Mouse (Mus musculus) embryonic fibroblast, embryonic 13.5 days (primary cell): ENCODE data around the gene Brpf3. TPM values are rescaled to one million over a fixed set of nuclear protein-coding genes. Genes with fewer than 3 reads are reported as not detected.

ENCODE experiments used
- H3K27ac ChIP-seq: 2 replicates; pipeline ENCODE4 v1.5.1; 2012; ENCODE audit warnings: low read length, control low read depth, inconsistent platforms; ENCODE audit not compliant: insufficient read depth
- H3K4me1 ChIP-seq: 2 replicates; pipeline ENCODE4 v1.6.1; 2011; ENCODE audit warnings: low read length; ENCODE audit not compliant: control insufficient read depth, insufficient read depth
- H3K4me3 ChIP-seq: 2 replicates; pipeline ENCODE4 v1.5.1; 2011; ENCODE audit warnings: mild to moderate bottlenecking, control low read depth, low read length; ENCODE audit not compliant: insufficient read depth
- CTCF ChIP-seq: IDR thresholded peaks from 2 replicates; pipeline ENCODE4 v1.5.1; 2011; ENCODE audit warnings: mild to moderate bottlenecking, control low read depth, low read length, moderate library complexity, borderline replicate concordance; ENCODE audit not compliant: insufficient read depth
- POLR2A ChIP-seq: IDR thresholded peaks from 2 replicates; pipeline ENCODE4 v1.6.1; 2011; ENCODE audit warnings: low read depth, mild to moderate bottlenecking, control low read depth, low read length, moderate library complexity
- polyA plus RNA-seq: library from polyadenylated mRNA; stranded (reverse); fragments of >200 nt; gene quantifications from 2 replicates; pipeline ENCODE4 v1.2.4, GENCODE M21; 2011; ENCODE audit warnings: low read depth; ENCODE audit not compliant: missing spikeins, insufficient read length

The Brpf3 gene
- polyA plus RNA-seq, 1 experiment: 43.7 TPM

- Histone ChIP-seq H3K4me1 (no peaks in the 10 kb centered on the region), H3K4me3 (no peak overlapping the region), H3K27ac (no peak overlapping the region)
- no peak for TF ChIP-seq POLR2A
- no peak for TF ChIP-seq CTCF
Measured at GRCm38 (mm10) chr17:28846974-28847617, 46.2 kb downstream of the Brpf3 start.

- TF ChIP-seq CTCF (no peak), POLR2A (no peak)
- H3K4me3 ChIP-seq: no peak overlapping the region
- no peaks in the 10 kb centered on the region for H3K4me1 ChIP-seq
- no peak overlapping the region for H3K27ac ChIP-seq
Measured at GRCm38 (mm10) chr17:28850511-28850910, 49.6 kb downstream of the Brpf3 start.

GRCm38 (mm10) chr17:28854377-28854776 lies 53.5 kb downstream of the Brpf3 start:
- TF ChIP-seq CTCF (no peak), POLR2A (no peak)
- no peak overlapping the region for H3K27ac ChIP-seq
- H3K4me3 ChIP-seq: no peak overlapping the region
- H3K4me1 ChIP-seq: no peaks in the 10 kb centered on the region

- Histone ChIP-seq H3K4me1 (no peaks in the 10 kb centered on the region), H3K4me3 (no peak overlapping the region), H3K27ac (no peak overlapping the region)
- TF ChIP-seq CTCF (no peak), POLR2A (no peak)
Measured at GRCm38 (mm10) chr17:28855166-28855885, 54.4 kb downstream of the Brpf3 start.

DNA sequence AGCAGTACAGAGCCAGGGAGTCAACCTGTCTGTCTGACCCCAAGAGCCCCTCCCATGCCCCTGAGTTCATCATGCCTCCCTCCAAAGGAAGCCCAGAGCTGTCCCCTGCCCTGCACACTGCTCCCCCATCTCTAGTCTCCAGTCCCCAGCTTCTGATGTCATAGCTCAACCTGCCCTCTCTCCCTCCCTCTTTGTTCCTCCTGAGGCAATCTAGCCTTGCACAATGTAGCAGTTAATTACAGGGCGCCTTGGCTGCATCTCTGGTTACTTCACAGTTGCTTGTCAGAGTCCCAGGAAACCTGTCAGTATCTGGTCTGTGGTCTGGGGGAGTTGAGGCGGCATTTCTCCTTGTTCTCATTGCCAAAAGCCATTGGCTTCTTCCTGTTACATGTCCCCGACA lies 55.1 kb downstream of the Brpf3 start:
- no peak overlapping the region for H3K4me3 ChIP-seq
- no peak overlapping the region for H3K27ac ChIP-seq
- TF ChIP-seq CTCF (no peak), POLR2A (no peak)
- no peaks in the 10 kb centered on the region for H3K4me1 ChIP-seq

DNA sequence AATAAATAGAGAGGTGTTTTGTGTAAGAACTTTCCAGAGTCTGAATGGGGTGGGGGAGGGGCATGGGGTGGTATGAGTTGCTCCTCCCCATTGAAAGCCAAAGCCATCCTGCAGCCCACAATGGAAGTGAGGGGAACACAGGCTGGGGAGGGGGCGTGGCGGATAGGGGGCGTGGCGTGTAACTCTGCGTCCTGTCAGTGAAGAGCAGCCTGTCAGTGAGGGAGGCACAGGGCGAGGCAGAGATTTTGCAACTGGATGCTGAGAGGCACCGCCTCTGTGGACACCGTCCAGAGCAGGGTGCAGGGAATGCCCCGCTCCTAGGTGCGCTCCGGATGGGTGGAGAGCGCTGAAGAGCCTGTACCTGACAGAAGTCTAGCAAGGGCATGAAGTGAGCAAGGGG lies 57.3 kb downstream of the Brpf3 start, which contains the start of gene Pnpla1:
Gene Pnpla1 (plus strand): TSS at position 207 of the 400 bp plus-strand sequence.
- H3K27ac ChIP-seq: no peak within 1 kb of the TSS
- H3K4me1 ChIP-seq: no peaks in the 10 kb centered on the region
- H3K4me3 ChIP-seq: no peak within 1 kb of the TSS
- no peak for TF ChIP-seq CTCF
- no peak for TF ChIP-seq POLR2A

GRCm38 (mm10) chr17:28863926-28864325 lies 63.0 kb downstream of the Brpf3 start:
- H3K4me1 ChIP-seq: no peaks in the 10 kb centered on the region
- TF ChIP-seq CTCF (no peak), POLR2A (no peak)
- no peak overlapping the region for H3K27ac ChIP-seq
- no peak overlapping the region for H3K4me3 ChIP-seq

DNA sequence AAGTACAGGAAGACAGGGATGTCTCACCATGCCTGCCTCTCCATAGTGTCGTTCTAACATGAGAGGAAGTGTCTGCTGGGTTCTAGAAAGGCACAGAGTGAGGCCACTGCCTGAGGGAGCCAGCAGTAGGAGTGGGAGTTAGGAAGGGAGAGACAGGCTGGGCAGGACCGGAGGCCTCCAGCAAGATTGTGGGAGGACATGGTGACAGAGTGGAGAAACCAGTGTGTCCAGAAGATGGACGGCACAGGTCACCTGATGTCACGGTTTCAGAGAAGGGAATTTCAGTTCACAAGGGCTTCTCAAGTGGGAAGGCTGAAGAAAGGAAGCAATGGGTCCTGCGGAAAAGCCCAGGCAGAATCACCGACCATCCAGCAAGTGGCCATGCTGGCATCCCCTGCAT lies 63.6 kb downstream of the Brpf3 start:
- Histone ChIP-seq H3K4me3 (no peak overlapping the region), H3K27ac (no peak overlapping the region), H3K4me1 (no peaks in the 10 kb centered on the region)
- no peak for TF ChIP-seq POLR2A
- TF ChIP-seq CTCF: no peak

- TF ChIP-seq POLR2A (no peak), CTCF (no peak)
- Histone ChIP-seq H3K4me3 (no peak overlapping the region), H3K4me1 (no peaks in the 10 kb centered on the region), H3K27ac (no peak overlapping the region)
Measured at GRCm38 (mm10) chr17:28866921-28867320, 66.0 kb downstream of the Brpf3 start.

- Histone ChIP-seq H3K4me3 (no peak overlapping the region), H3K4me1 (no peaks in the 10 kb centered on the region), H3K27ac (no peak overlapping the region)
- TF ChIP-seq POLR2A: no peak
- no peak for TF ChIP-seq CTCF
Measured at GRCm38 (mm10) chr17:28867381-28867780, 66.5 kb downstream of the Brpf3 start.
